Mouse (Mus musculus): ENCODE measurements around the gene Rarres2.

The Rarres2 gene

GRCm38 (mm10) chr6:48579215-48579648 is 6.6 kb upstream of the Rarres2 start:
- DNase-seq = no peak

- DNase-seq = no peak
Observed at GRCm38 (mm10) chr6:48578736-48579135, 6.1 kb upstream of the Rarres2 start.

- DNase-seq = no peak
Observed at GRCm38 (mm10) chr6:48573981-48574380, 1.4 kb upstream of the Rarres2 start.

- DNase-seq = no peak
Observed at GRCm38 (mm10) chr6:48573280-48573679, 691 bp upstream of the Rarres2 start.

GRCm38 (mm10) chr6:48572014-48572413 is 575 bp downstream of the Rarres2 start:
- DNase-seq = no peak

- peak; percentile 75 for DNase-seq
Observed at GRCm38 (mm10) chr6:48569065-48569807, 3.4 kb downstream of the Rarres2 start.

GRCm38 (mm10) chr6:48568036-48568984 is 4.3 kb downstream of the Rarres2 start:
- DNase-seq = peak; percentile 85

GRCm38 (mm10) chr6:48566312-48566711 is 6.3 kb downstream of the Rarres2 start:
- DNase-seq = peak; percentile 91

- peak; percentile 59 for DNase-seq
Observed at GRCm38 (mm10) chr6:48565693-48566310, 6.8 kb downstream of the Rarres2 start.

- DNase-seq = no peak
Observed at GRCm38 (mm10) chr6:48555956-48556355, 16.6 kb downstream of the Rarres2 start.

GRCm38 (mm10) chr6:48555104-48555890 is 17.3 kb downstream of the Rarres2 start:
- peak; percentile 84 for DNase-seq

- DNase-seq = peak; percentile 98
Observed at GRCm38 (mm10) chr6:48554280-48555103, 18.1 kb downstream of the Rarres2 start, which contains the start of gene Lrrc61. Gene Lrrc61, plus strand, starts transcription at chr6:48554796.

- no peak for DNase-seq
Observed at GRCm38 (mm10) chr6:48553819-48554218, 18.8 kb downstream of the Rarres2 start.

- peak; percentile 50 for DNase-seq
Observed at GRCm38 (mm10) chr6:48552918-48553317, 19.7 kb downstream of the Rarres2 start.

- DNase-seq = no peak
Observed at GRCm38 (mm10) chr6:48548314-48548713, 24.3 kb downstream of the Rarres2 start.

- DNase-seq = no peak
Observed at GRCm38 (mm10) chr6:48546858-48547257, 25.7 kb downstream of the Rarres2 start.

- DNase-seq = peak; percentile 63
Observed at GRCm38 (mm10) chr6:48546271-48546670, 26.3 kb downstream of the Rarres2 start.

GRCm38 (mm10) chr6:48545251-48545650 is 27.3 kb downstream of the Rarres2 start:
- DNase-seq = no peak

- DNase-seq = no peak
Observed at GRCm38 (mm10) chr6:48542631-48543030, 30.0 kb downstream of the Rarres2 start.

GRCm38 (mm10) chr6:48541560-48542450 is 30.8 kb downstream of the Rarres2 start:
- DNase-seq = peak; percentile 68
